Mouse (Mus musculus): ENCODE measurements around the gene Actl9.

DNA sequence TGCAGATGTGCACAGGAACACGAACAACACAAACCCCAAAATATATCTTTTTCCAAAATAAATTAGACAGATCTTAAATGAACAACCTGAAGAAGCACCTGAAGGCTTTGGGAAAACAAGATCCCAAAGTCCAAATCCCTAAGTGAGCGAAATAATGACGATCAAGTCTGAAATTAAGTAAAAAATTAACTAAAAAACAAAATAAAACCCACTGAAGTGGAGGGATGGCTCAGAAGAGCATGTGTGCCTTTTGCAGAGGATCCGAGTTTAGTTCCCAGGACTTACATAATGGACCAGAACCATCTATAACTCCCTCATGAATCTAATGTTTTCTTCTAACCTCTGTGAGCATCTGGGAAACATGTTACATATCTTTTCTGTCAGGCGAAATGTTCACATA is 40.4 kb upstream of the Actl9 start:
- TF ChIP-seq POLR2A (IDR thresholded peaks at IDR 0.05; ENCODE audit: extremely low read depth, insufficient read depth, low read length), result no peak
- no peak for TF ChIP-seq CTCF (IDR thresholded peaks at IDR 0.05; ENCODE audit: extremely low read depth, insufficient read depth, low read length)

All from cortical plate, adult 2 months (tissue).